Mouse (Mus musculus) stomach, postnatal 0 days (tissue): ENCODE results near the gene Specc1.

ENCODE experiments used
- CTCF ChIP-seq: IDR thresholded peaks from 2 replicates; pipeline ENCODE4 v1.5.1; 2016; ENCODE audit warnings: antibody characterized with exemption, low read depth, mild to moderate bottlenecking, moderate library complexity
- EP300 ChIP-seq: optimal IDR thresholded peaks from 2 replicates; pipeline ENCODE3; 2016; ENCODE audit warnings: antibody characterized with exemption

DNA sequence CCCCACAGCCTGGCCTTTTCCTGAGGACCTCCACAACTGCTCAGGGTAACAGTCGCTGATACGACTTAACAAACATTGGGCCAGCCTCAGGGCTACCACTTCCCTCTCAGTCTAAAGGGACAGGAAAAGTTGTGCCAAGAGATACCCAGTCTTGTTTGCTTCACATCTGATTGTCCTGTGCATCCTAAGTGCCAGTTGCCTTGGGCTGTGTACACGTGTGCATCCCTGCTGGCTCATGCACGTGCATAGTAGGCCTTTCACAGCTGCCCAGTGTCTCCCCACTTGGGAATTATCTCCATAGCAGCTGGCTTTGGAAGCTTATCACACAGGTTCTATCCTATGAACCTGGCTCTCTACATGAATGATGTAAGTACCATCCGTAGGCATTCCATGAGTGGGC is 266.9 kb downstream of the Specc1 start:
- TF ChIP-seq CTCF: no peak
- no peak for TF ChIP-seq EP300
